Comparison of ENCODE assay signal across 8 mouse cellular contexts in genomic region chr19:47820832-47821493, GRCm38 (mm10). TPM values are rescaled to one million over a fixed set of nuclear protein-coding genes. Genes with fewer than 3 reads are reported as not detected.
DNase-seq lines count a peak whose midpoint lies in the region; ATAC-seq lines count a peak whose summit lies in the region.

No protein-coding gene starts in this region.

- H3K4me2 ChIP-seq in lung, embryonic 16.5 days (ENCODE audit: low read depth, low read length): 0 out of 2 replicates have a peak overlapping the region, but pooled peaks have one; percentile 1

- H3K27ac ChIP-seq in lung, embryonic 16.5 days (ENCODE audit: low read length): no peak overlapping the region

- DNase-seq in CD4-positive helper T cell, adult 2 months (ENCODE audit: low read depth, low spot score): peak; percentile 62
- peak; percentile 83 for DNase-seq in adipocyte (ENCODE audit: low spot score)
- peak; percentile 89 for DNase-seq in embryo, embryonic 10.5 days (ENCODE audit: low spot score)
- DNase-seq in gastrocnemius, postnatal 4 days (ENCODE audit: low spot score in 2 of 2): peak; percentile 49 to 56
- peak; percentile 81 for DNase-seq in layer of hippocampus, adult 11-12 months (ENCODE audit: low spot score)
- DNase-seq in ovary, postnatal 10 days (ENCODE audit: low spot score): peak; percentile 34
- peak; percentile 65 for DNase-seq in thymus, postnatal 14 days

- no peak overlapping the region for H3K4me3 ChIP-seq in lung, embryonic 16.5 days (ENCODE audit: low read length)

- H3K4me1 ChIP-seq in lung, embryonic 16.5 days (replicated peaks; ENCODE audit: control insufficient read depth, insufficient read depth, low read length): 0 out of 2 replicates have a peak, but pooled peaks cover 4% of the 10 kb centered on the region

- H3K9ac ChIP-seq in lung, embryonic 16.5 days (ENCODE audit: low read length): no peak overlapping the region

- H3K27me3 ChIP-seq in lung, embryonic 16.5 days (ENCODE audit: control insufficient read depth, insufficient read depth, low read depth, low read length): no peaks in the 10 kb centered on the region

- H3K36me3 ChIP-seq in lung, embryonic 16.5 days (ENCODE audit: control insufficient read depth, insufficient read depth, low read length): no peaks in the 10 kb centered on the region

- WGBS in lung, embryonic 16.5 days: 21% methylated on average over 8 of the region's 9 CpGs

- no peaks in the 10 kb centered on the region for H3K9me3 ChIP-seq in lung, embryonic 16.5 days (ENCODE audit: control insufficient read depth, low read length)

- ATAC-seq in lung, embryonic 16.5 days (ENCODE audit: low read depth): 0 out of 2 replicates have a peak, but pooled peaks have one; percentile 28

RNA-seq across cellular contexts. Expression of gene Gsto1, which starts 33.8 kb away (rescaled TPM):
- total RNA-seq in gastrocnemius, postnatal 4 days (2021): 10 to 100 TPM; 30.0 to 34.3 TPM
- polyA plus RNA-seq in lung, embryonic 16.5 days (2015; fragmentation: Nextera tagmentation; extraction: Ambion mirVana): 93.9 and 105 TPM in 2 replicates

RNA-seq across cellular contexts. Expression of gene Gsto2, which starts 44.4 kb away (rescaled TPM):
- total RNA-seq in gastrocnemius, postnatal 4 days (2021): 1 to 10 TPM; 1.3 to 1.9 TPM
- polyA plus RNA-seq in lung, embryonic 16.5 days (2015; fragmentation: Nextera tagmentation; extraction: Ambion mirVana): 1.2 and 1.3 TPM in 2 replicates

Comparison
In these comparisons a context has a peak if more than half of its experiments do, and no peak if none do; other contexts are left out.
1. DNase-seq: peak in every context shown above with its lines; median percentile 89 in embryo, embryonic 10.5 days; 83 in adipocyte; 81 in layer of hippocampus, adult 11-12 months; 65 in thymus, postnatal 14 days; 62 in CD4-positive helper T cell, adult 2 months; 52 in gastrocnemius, postnatal 4 days; 34 in ovary, postnatal 10 days.